Mouse (Mus musculus) CH12.LX (cell line): ENCODE data around the gene Gtf2h4.

Source experiments
- BHLHE40 ChIP-seq: IDR thresholded peaks from 2 replicates; pipeline ENCODE4 v1.6.1; 2011; ENCODE audit warnings: mild to moderate bottlenecking, low read depth, low read length, improper control_type of control experiment
- CHD1 ChIP-seq: IDR thresholded peaks from 2 replicates; pipeline ENCODE4 v1.6.1; 2012; ENCODE audit warnings: low read depth, low read length, improper control_type of control experiment, inconsistent platforms
- CTCF ChIP-seq, 2 experiments: IDR thresholded peaks in 1 of 2; conservative IDR thresholded peaks in 1 of 2; 2 replicates each; pipeline ENCODE4 v1.5.1; 2011 to 2012; ENCODE audit warnings: low read depth in 2 of 2, low read length in 2 of 2, improper control_type of control experiment in 1 of 2, inconsistent platforms in 1 of 2, mild to moderate bottlenecking in 1 of 2, moderate library complexity in 1 of 2
- MAX ChIP-seq: IDR thresholded peaks from 2 replicates; pipeline ENCODE4 v1.6.1; 2011; ENCODE audit warnings: low read length, improper control_type of control experiment
- NRF1 ChIP-seq: IDR thresholded peaks from 2 replicates; pipeline ENCODE4 v1.6.1; 2014; ENCODE audit warnings: low read depth, mild to moderate bottlenecking, inconsistent platforms, low read length, improper control_type of control experiment, moderate library complexity
- POLR2A ChIP-seq: IDR thresholded peaks from 2 replicates; pipeline ENCODE4 v1.6.1; 2011; ENCODE audit warnings: low read depth, mild to moderate bottlenecking, improper control_type of control experiment, low read length
- SIN3A ChIP-seq: IDR thresholded peaks from 2 replicates; pipeline ENCODE4 v1.6.1; 2012; ENCODE audit warnings: low read length, improper control_type of control experiment, inconsistent platforms
- ZKSCAN1 ChIP-seq: IDR thresholded peaks from 2 replicates; pipeline ENCODE4 v1.6.1; 2012; ENCODE audit warnings: low read depth, inconsistent platforms, low read length, improper control_type of control experiment, borderline replicate concordance

- TF ChIP-seq CTCF (conservative IDR thresholded peaks at IDR 0.05 in 1 of 2, IDR thresholded peaks at IDR 0.05 in 1 of 2; ENCODE audit: low read depth in 2 of 2, low read length in 2 of 2) (no peak), MAX (no peak), POLR2A (no peak), BHLHE40 (no peak), ZKSCAN1 (no peak), NRF1 (no peak), CHD1 (no peak), SIN3A (no peak)
Observed at GRCm38 (mm10) chr17:35689936-35690645, 16.6 kb upstream of the Gtf2h4 start.
